25 mouse cellular contexts compared by ENCODE assay signal in genomic region chr11:118671958-118672357, GRCm38 (mm10).
DNase-seq lines count a peak whose midpoint lies in the region; ATAC-seq and TF ChIP-seq lines count a peak whose summit lies in the region.
"Had no signal": no experiment of that assay in that cellular context is flagged by ENCODE, and none has a peak within 500 bp of the region (broad histone marks: within the 10 kb centered on the region; RNA-seq: fewer than 3 reads in every experiment).

No protein-coding gene starts in this region.

- H3K79me2 ChIP-seq in heart, adult 2 months (replicated peaks; ENCODE audit: control insufficient read depth, insufficient read depth, low read length) = no peaks in the 10 kb centered on the region

- no peak for TF ChIP-seq POLR2A in heart, adult 2 months (IDR thresholded peaks at IDR 0.05; ENCODE audit: insufficient read depth, low read depth, low read length)
- no peak for TF ChIP-seq POLR2A in lung, adult 2 months (IDR thresholded peaks at IDR 0.05; ENCODE audit: borderline replicate concordance, extremely low read depth, low read depth, low read length)
- TF ChIP-seq POLR2A in brain, embryonic 14.5 days (IDR thresholded peaks at IDR 0.05; ENCODE audit: borderline replicate concordance, extremely low read depth, insufficient read depth, insufficient read length, poor library complexity, severe bottlenecking) = no peak

- no peaks in the 10 kb centered on the region for H3K27me3 ChIP-seq in heart, adult 2 months (ENCODE audit: control insufficient read depth, insufficient read depth, low read length)
- H3K27me3 ChIP-seq in heart, embryonic 12.5 days (replicated peaks) = peaks cover 24% of the 10 kb centered on the region
- H3K27me3 ChIP-seq in lung, postnatal 0 days (replicated peaks; ENCODE audit: insufficient read depth, low read length) = no peaks in the 10 kb centered on the region
- H3K27me3 ChIP-seq in midbrain, postnatal 0 days (ENCODE audit: insufficient read depth, low read length) = no peaks in the 10 kb centered on the region
- no peaks in the 10 kb centered on the region for H3K27me3 ChIP-seq in midbrain, embryonic 11.5 days (ENCODE audit: control insufficient read depth, insufficient read depth, low read length)
- H3K27me3 ChIP-seq: embryonic facial prominence, embryonic 15.5 days; forebrain, embryonic 12.5 days; forebrain, embryonic 15.5 days; hindbrain, embryonic 12.5 days; hindbrain, embryonic 15.5 days had no signal

- peaks cover 8% of the 10 kb centered on the region for H3K4me1 ChIP-seq in heart, adult 2 months (ENCODE audit: control insufficient read depth, insufficient read depth, low read length)
- H3K4me1 ChIP-seq in heart, embryonic 12.5 days (replicated peaks) = no peaks in the 10 kb centered on the region
- no peaks in the 10 kb centered on the region; the same call in 1 of the 2 replicates for H3K4me1 ChIP-seq in lung, adult 2 months (ENCODE audit: control insufficient read depth, insufficient read depth, low read length)
- no peaks in the 10 kb centered on the region for H3K4me1 ChIP-seq in lung, postnatal 0 days (ENCODE audit: insufficient read depth, low read depth, low read length)
- peaks cover 5% of the 10 kb centered on the region; the same call in 1 of the 2 replicates for H3K4me1 ChIP-seq in midbrain, postnatal 0 days (ENCODE audit: insufficient read depth, low read length)
- H3K4me1 ChIP-seq in midbrain, embryonic 11.5 days (ENCODE audit: control insufficient read depth, insufficient read depth, low read length) = no peaks in the 10 kb centered on the region
- H3K4me1 ChIP-seq: embryonic facial prominence, embryonic 12.5 days; embryonic facial prominence, embryonic 15.5 days had no signal

- H3K4me3 ChIP-seq in heart, adult 2 months = no peak overlapping the region
- no peak overlapping the region for H3K4me3 ChIP-seq in heart, embryonic 12.5 days
- H3K4me3 ChIP-seq in lung, adult 2 months (replicated peaks; ENCODE audit: extremely low read depth, low read depth, low read length) = no peak overlapping the region
- no peak overlapping the region for H3K4me3 ChIP-seq in lung, postnatal 0 days (ENCODE audit: low read depth, low read length)
- no peak overlapping the region for H3K4me3 ChIP-seq in midbrain, postnatal 0 days (ENCODE audit: low read depth, low read length)
- H3K4me3 ChIP-seq in midbrain, embryonic 11.5 days (ENCODE audit: low read depth, low read length) = no peak overlapping the region
- H3K4me3 ChIP-seq: embryonic facial prominence, embryonic 12.5 days; embryonic facial prominence, embryonic 15.5 days; forebrain, embryonic 12.5 days; forebrain, embryonic 15.5 days; heart, embryonic 10.5 days; hindbrain, embryonic 12.5 days; hindbrain, embryonic 15.5 days had no signal

- intact Hi-C loops in heart, adult 2 months (cut with DNase I) = no loop called here

- H3K9me3 ChIP-seq in heart, embryonic 12.5 days (replicated peaks) = no peaks in the 10 kb centered on the region
- no peaks in the 10 kb centered on the region for H3K9me3 ChIP-seq in lung, postnatal 0 days (ENCODE audit: low read length)
- H3K9me3 ChIP-seq in midbrain, postnatal 0 days (ENCODE audit: low read length) = no peaks in the 10 kb centered on the region
- H3K9me3 ChIP-seq in midbrain, embryonic 11.5 days (ENCODE audit: control insufficient read depth, low read length) = no peaks in the 10 kb centered on the region
- H3K9me3 ChIP-seq: embryonic facial prominence, embryonic 12.5 days; embryonic facial prominence, embryonic 15.5 days; forebrain, embryonic 12.5 days; forebrain, embryonic 15.5 days; heart, embryonic 10.5 days; hindbrain, embryonic 12.5 days; hindbrain, embryonic 15.5 days had no signal

- no peak for TF ChIP-seq EP300 in heart, adult 2 months (IDR thresholded peaks at IDR 0.05; ENCODE audit: insufficient read depth, low read depth, low read length)
- TF ChIP-seq EP300 in lung, postnatal 0 days (IDR thresholded peaks at IDR 0.05) = no peak

- H3K9ac ChIP-seq in heart, adult 2 months (ENCODE audit: low read depth, low read length) = no peak overlapping the region
- H3K9ac ChIP-seq in heart, embryonic 12.5 days = no peak overlapping the region
- H3K9ac ChIP-seq in lung, postnatal 0 days (replicated peaks; ENCODE audit: low read depth) = no peak overlapping the region
- no peak overlapping the region for H3K9ac ChIP-seq in midbrain, postnatal 0 days (replicated peaks; ENCODE audit: low read length, poor library complexity, severe bottlenecking)
- H3K9ac ChIP-seq in midbrain, embryonic 11.5 days (ENCODE audit: low read length) = no peak overlapping the region
- H3K9ac ChIP-seq: embryonic facial prominence, embryonic 12.5 days; embryonic facial prominence, embryonic 15.5 days; forebrain, embryonic 12.5 days; forebrain, embryonic 15.5 days; hindbrain, embryonic 12.5 days; hindbrain, embryonic 15.5 days had no signal

- 69% methylated on average over 6 of the region's 6 CpGs for WGBS in heart, adult 2 months
- 71% methylated on average over 6 of the region's 6 CpGs for WGBS in heart, embryonic 12.5 days
- WGBS in lung, adult 2 months = 77% methylated on average over 6 of the region's 6 CpGs
- WGBS in lung, postnatal 0 days = 64% methylated on average over 6 of the region's 6 CpGs
- WGBS in midbrain, postnatal 0 days = 79% methylated on average over 6 of the region's 6 CpGs
- 82% methylated on average over 6 of the region's 6 CpGs for WGBS in midbrain, embryonic 11.5 days

- no peak overlapping the region for H3K4me2 ChIP-seq in heart, embryonic 12.5 days
- H3K4me2 ChIP-seq in lung, postnatal 0 days (replicated peaks; ENCODE audit: low read depth, low read length) = no peak overlapping the region
- no peak overlapping the region for H3K4me2 ChIP-seq in midbrain, postnatal 0 days (ENCODE audit: low read depth, low read length, poor library complexity, severe bottlenecking)
- H3K4me2 ChIP-seq in midbrain, embryonic 11.5 days = no peak overlapping the region
- H3K4me2 ChIP-seq: embryonic facial prominence, embryonic 12.5 days; embryonic facial prominence, embryonic 15.5 days; forebrain, embryonic 12.5 days; forebrain, embryonic 15.5 days; hindbrain, embryonic 12.5 days; hindbrain, embryonic 15.5 days had no signal

- no peak for ATAC-seq in heart, embryonic 12.5 days (ENCODE audit: insufficient number of reproducible peaks, low FRiP score)
- ATAC-seq in lung, postnatal 0 days = no peak
- ATAC-seq in midbrain, postnatal 0 days (ENCODE audit: low FRiP score) = no peak
- ATAC-seq in midbrain, embryonic 11.5 days (ENCODE audit: low FRiP score) = no peak
- ATAC-seq: forebrain, embryonic 15.5 days; inflammation-experienced regulatory T-cells, adult 6 months; intestine, embryonic 16.5 days; Patski had no signal

- H3K36me3 ChIP-seq in heart, adult 2 months (ENCODE audit: control insufficient read depth, insufficient read depth, low read length) = no peaks in the 10 kb centered on the region
- H3K36me3 ChIP-seq in heart, embryonic 12.5 days = no peaks in the 10 kb centered on the region
- H3K36me3 ChIP-seq in lung, postnatal 0 days (ENCODE audit: insufficient read depth, low read length) = no peaks in the 10 kb centered on the region
- H3K36me3 ChIP-seq in midbrain, postnatal 0 days (ENCODE audit: insufficient read depth, low read length) = no peaks in the 10 kb centered on the region
- H3K36me3 ChIP-seq in midbrain, embryonic 11.5 days (ENCODE audit: control insufficient read depth, insufficient read depth, low read length) = no peaks in the 10 kb centered on the region
- H3K36me3 ChIP-seq: embryonic facial prominence, embryonic 12.5 days; embryonic facial prominence, embryonic 15.5 days; forebrain, embryonic 12.5 days; forebrain, embryonic 15.5 days; G1E; heart, embryonic 10.5 days; hindbrain, embryonic 12.5 days; hindbrain, embryonic 15.5 days had no signal

- no peak overlapping the region for H3K27ac ChIP-seq in heart, adult 2 months
- H3K27ac ChIP-seq in heart, embryonic 12.5 days (ENCODE audit: poor library complexity, severe bottlenecking) = no peak overlapping the region
- H3K27ac ChIP-seq in lung, postnatal 0 days (ENCODE audit: low read length) = no peak overlapping the region
- H3K27ac ChIP-seq in midbrain, postnatal 0 days (ENCODE audit: low read depth, low read length) = no peak overlapping the region
- no peak overlapping the region for H3K27ac ChIP-seq in midbrain, embryonic 11.5 days (ENCODE audit: low read depth, low read length)
- H3K27ac ChIP-seq: embryonic facial prominence, embryonic 12.5 days; embryonic facial prominence, embryonic 15.5 days; forebrain, embryonic 12.5 days; forebrain, embryonic 15.5 days; heart, embryonic 10.5 days; hindbrain, embryonic 12.5 days; hindbrain, embryonic 15.5 days had no signal

- DNase-seq in heart, adult 2 months = no peak
- no peak for DNase-seq in lung, adult 2 months
- DNase-seq in lung, postnatal 0 days (ENCODE audit: low spot score) = no peak
- peak; percentile 61 for DNase-seq in midbrain, postnatal 0 days (ENCODE audit: low spot score)
- DNase-seq in midbrain, embryonic 11.5 days (ENCODE audit: low spot score, missing footprints) = no peak
- DNase-seq in brain, embryonic 14.5 days (ENCODE audit: low read depth) = no peak
- no peak for DNase-seq in gastrocnemius, postnatal 10 days
- DNase-seq: adrenal gland, postnatal 14 days; cerebellum, adult 18-20 months; cerebellum, adult 9-11 months; cerebellum, postnatal 25 days; gastrocnemius, postnatal 25 days; heart, adult 18-20 months had no signal

- TF ChIP-seq CTCF in heart, adult 2 months (IDR thresholded peaks at IDR 0.05) = peak; percentile 30
- TF ChIP-seq CTCF in lung, adult 2 months (IDR thresholded peaks at IDR 0.05; ENCODE audit: insufficient read depth, low read length) = 0 out of 2 replicates have a peak, but pooled peaks have one; percentile 10
- TF ChIP-seq CTCF in lung, postnatal 0 days (IDR thresholded peaks at IDR 0.05) = no peak
- peak; percentile 78 for TF ChIP-seq CTCF in midbrain, postnatal 0 days (IDR thresholded peaks at IDR 0.05)
- TF ChIP-seq CTCF in brain, embryonic 14.5 days (IDR thresholded peaks at IDR 0.05; ENCODE audit: borderline replicate concordance, extremely low read depth, insufficient read depth, insufficient read length) = peak; percentile 8; the same call in 1 of the 2 replicates
